ENCODE assay signal across 8 mouse cellular contexts in the genomic region with DNA sequence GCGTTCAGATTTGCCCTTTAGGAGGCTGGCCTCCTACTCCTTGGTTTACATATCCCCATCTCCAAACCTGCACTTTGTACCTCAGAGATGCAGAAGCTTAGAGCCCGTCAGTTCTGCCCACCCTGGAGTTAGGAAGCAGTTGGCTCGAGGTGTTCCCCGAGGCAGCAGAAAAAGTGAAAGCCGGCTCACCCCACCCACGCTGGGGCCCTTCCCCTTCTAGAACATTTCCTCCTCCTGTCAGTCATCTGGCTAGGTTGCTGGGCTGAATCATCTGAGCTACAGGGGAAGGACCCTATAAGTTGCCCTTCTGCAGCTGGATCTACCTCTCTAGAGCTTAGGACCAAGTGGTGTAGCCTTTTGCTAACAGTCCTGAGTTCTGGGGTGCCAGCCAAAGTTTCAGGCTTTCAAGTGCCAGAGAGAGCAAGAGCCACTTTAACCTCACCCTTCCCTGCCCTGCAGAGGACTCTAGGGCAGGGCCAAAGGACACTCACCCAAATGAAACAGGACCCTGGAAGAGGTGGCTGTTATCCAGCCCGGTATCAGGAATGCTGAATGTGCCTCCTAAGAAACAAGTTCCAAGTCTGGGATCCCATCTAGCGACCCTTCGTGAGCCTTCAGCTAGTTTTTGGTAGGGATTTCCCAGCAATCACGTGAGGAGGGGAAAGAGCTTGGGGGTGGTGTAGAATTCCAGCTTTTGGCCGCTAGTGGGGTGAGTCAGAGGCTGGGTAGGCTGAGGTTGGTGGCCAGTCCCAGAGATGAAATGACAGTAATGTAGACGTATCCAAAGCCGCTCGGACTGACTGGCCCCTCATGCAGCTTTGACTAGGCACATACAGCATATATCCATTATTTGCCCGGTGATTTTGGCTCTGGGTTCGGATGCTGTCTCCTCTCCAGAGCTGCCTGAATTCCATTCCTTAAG. TPM values are rescaled to one million over a fixed set of nuclear protein-coding genes. Genes with fewer than 3 reads are reported as not detected.
DNase-seq lines count a peak whose midpoint lies in the region; ATAC-seq and TF ChIP-seq lines count a peak whose summit lies in the region.

No protein-coding gene starts in this region.

- ATAC-seq in erythroblast, adult 5-6 weeks (replicated peaks; ENCODE audit: low FRiP score, poor library complexity, severe bottlenecking): no peak; the same call in 1 of the 2 replicates
- peak; percentile 65; the same call in 1 of the 2 replicates for ATAC-seq in hindbrain, embryonic 12.5 days (ENCODE audit: low FRiP score)
- peak; percentile 56 for ATAC-seq in limb, embryonic 15.5 days (ENCODE audit: insufficient number of reproducible peaks, low FRiP score, low TSS enrichment, low read depth)
- no peak; the same call in 1 of the 2 replicates for ATAC-seq in midbrain, postnatal 0 days (ENCODE audit: low FRiP score)

- WGBS in hindbrain, embryonic 12.5 days: 32% methylated on average over 16 of the region's 16 CpGs
- WGBS in limb, embryonic 15.5 days: 19% methylated on average over 16 of the region's 16 CpGs
- 30% methylated on average over 16 of the region's 16 CpGs for WGBS in midbrain, postnatal 0 days

- H3K4me1 ChIP-seq in erythroblast, embryonic 14.5 days (ENCODE audit: control insufficient read depth): peaks cover 46% of the 10 kb centered on the region
- H3K4me1 ChIP-seq in hindbrain, embryonic 12.5 days: peaks cover 31% of the 10 kb centered on the region
- H3K4me1 ChIP-seq in limb, embryonic 15.5 days: peaks cover 55% of the 10 kb centered on the region
- peaks cover 5% of the 10 kb centered on the region; the same call in 1 of the 2 replicates for H3K4me1 ChIP-seq in midbrain, postnatal 0 days (ENCODE audit: insufficient read depth, low read length)

- no peak for TF ChIP-seq CTCF in midbrain, postnatal 0 days (IDR thresholded peaks at IDR 0.05)

- H3K9ac ChIP-seq in hindbrain, embryonic 12.5 days: peak overlapping the region; percentile 14; the same call in 1 of the 2 replicates
- H3K9ac ChIP-seq in limb, embryonic 15.5 days: peak overlapping the region; percentile 5; the same call in 1 of the 2 replicates
- no peak overlapping the region for H3K9ac ChIP-seq in midbrain, postnatal 0 days (replicated peaks; ENCODE audit: low read length, poor library complexity, severe bottlenecking)

- 0 out of 2 replicates have a peak overlapping the region, but pooled peaks have one; percentile 30 for H3K27ac ChIP-seq in hindbrain, embryonic 12.5 days
- H3K27ac ChIP-seq in limb, embryonic 15.5 days: peak overlapping the region; percentile 87
- H3K27ac ChIP-seq in midbrain, postnatal 0 days (ENCODE audit: low read depth, low read length): peak overlapping the region; percentile 12

- peak; percentile 66 for DNase-seq in adrenal gland, adult 8-10 months
- peak; percentile 85 for DNase-seq in gastrocnemius, adult 18-20 months (ENCODE audit: low spot score)
- peak; percentile 30 for DNase-seq in midbrain, postnatal 0 days (ENCODE audit: low spot score)
- DNase-seq in thymus, postnatal 14 days: peak; percentile 82

- peak overlapping the region; percentile 34; the same call in 1 of the 2 replicates for H3K4me2 ChIP-seq in hindbrain, embryonic 12.5 days (replicated peaks)
- H3K4me2 ChIP-seq in limb, embryonic 15.5 days: peak overlapping the region; percentile 49
- peak overlapping the region; percentile 19 for H3K4me2 ChIP-seq in midbrain, postnatal 0 days (ENCODE audit: low read depth, low read length, poor library complexity, severe bottlenecking)

- H3K4me3 ChIP-seq in erythroblast, embryonic 14.5 days (replicated peaks): peak overlapping the region; percentile 69
- 0 out of 2 replicates have a peak overlapping the region, but pooled peaks have one; percentile 72 for H3K4me3 ChIP-seq in hindbrain, embryonic 12.5 days
- peak overlapping the region; percentile 23 for H3K4me3 ChIP-seq in limb, embryonic 15.5 days
- H3K4me3 ChIP-seq in midbrain, postnatal 0 days (ENCODE audit: low read depth, low read length): no peak overlapping the region; the same call in 1 of the 2 replicates

- H3K9me3 ChIP-seq in erythroblast, embryonic 14.5 days (ENCODE audit: control insufficient read depth, low read length): no peaks in the 10 kb centered on the region
- no peaks in the 10 kb centered on the region for H3K9me3 ChIP-seq in hindbrain, embryonic 12.5 days (replicated peaks)
- no peaks in the 10 kb centered on the region for H3K9me3 ChIP-seq in limb, embryonic 15.5 days
- no peaks in the 10 kb centered on the region for H3K9me3 ChIP-seq in midbrain, postnatal 0 days (ENCODE audit: low read length)

- peaks cover 20% of the 10 kb centered on the region for H3K36me3 ChIP-seq in erythroblast, embryonic 14.5 days (ENCODE audit: control insufficient read depth)
- peaks cover 14% of the 10 kb centered on the region for H3K36me3 ChIP-seq in hindbrain, embryonic 12.5 days
- H3K36me3 ChIP-seq in limb, embryonic 15.5 days: peaks cover 20% of the 10 kb centered on the region
- H3K36me3 ChIP-seq in midbrain, postnatal 0 days (ENCODE audit: insufficient read depth, low read length): 0 out of 2 replicates have a peak, but pooled peaks cover 7% of the 10 kb centered on the region

- no peaks in the 10 kb centered on the region for H3K27me3 ChIP-seq in erythroblast, embryonic 14.5 days (ENCODE audit: control insufficient read depth)
- no peaks in the 10 kb centered on the region for H3K27me3 ChIP-seq in hindbrain, embryonic 12.5 days
- peaks cover 3% of the 10 kb centered on the region; the same call in 1 of the 2 replicates for H3K27me3 ChIP-seq in limb, embryonic 15.5 days
- no peaks in the 10 kb centered on the region for H3K27me3 ChIP-seq in midbrain, postnatal 0 days (ENCODE audit: insufficient read depth, low read length)

RNA-seq across cellular contexts. Expression of a gene that starts 0.5 kb away (rescaled TPM):
- polyA plus RNA-seq in erythroblast, embryonic 14.5 days (2012): 0.05 TPM in 1 of 2 replicates, not detected in the other
- 1.7 and 7.3 TPM in 2 replicates for total RNA-seq in erythroblast, adult 5-6 weeks (2015; ENCODE audit: low replicate concordance)
- 1.4 and 7.4 TPM in 2 replicates for total RNA-seq in erythroblast, adult 5-6 weeks (2017; ENCODE audit: low replicate concordance)
- 10 to 100 TPM; 40.6 to 86.0 (median 52.7) TPM for total RNA-seq in adrenal gland, adult 8-10 months (2022)
- total RNA-seq in gastrocnemius, adult 18-20 months (2021): 10 to 100 TPM; 68.1 to 69.4 TPM
- 1.6 and 2.1 TPM in 2 replicates for polyA plus RNA-seq in hindbrain, embryonic 12.5 days (2016; fragmentation: Nextera tagmentation; extraction: Ambion mirVana)
- polyA plus RNA-seq in limb, embryonic 15.5 days (2015; fragmentation: Nextera tagmentation; extraction: Ambion mirVana): 6.1 and 8.5 TPM in 2 replicates
- total RNA-seq in midbrain, postnatal 0 days (2014; rRNA removed): 2.3 and 3.4 TPM in 2 replicates
- polyA plus RNA-seq in midbrain, postnatal 0 days (2015; fragmentation: Nextera tagmentation; extraction: Ambion mirVana): 2.4 and 2.5 TPM in 2 replicates

RNA-seq across cellular contexts. Expression of a gene that starts 0.5 kb away (rescaled TPM):
- 9.9 and 10.7 TPM in 2 replicates for polyA plus RNA-seq in erythroblast, embryonic 14.5 days (2012)
- 3.5 and 4.6 TPM in 2 replicates for total RNA-seq in erythroblast, adult 5-6 weeks (2015; ENCODE audit: low replicate concordance)
- 5.7 and 6.4 TPM in 2 replicates for total RNA-seq in erythroblast, adult 5-6 weeks (2017; ENCODE audit: low replicate concordance)
- 10 to 100 TPM; 34.2 to 53.4 (median 35.9) TPM for total RNA-seq in adrenal gland, adult 8-10 months (2022)
- 10 to 100 TPM; 19.8 to 21.7 TPM for total RNA-seq in gastrocnemius, adult 18-20 months (2021)
- 42.7 and 52.2 TPM in 2 replicates for polyA plus RNA-seq in hindbrain, embryonic 12.5 days (2016; fragmentation: Nextera tagmentation; extraction: Ambion mirVana)
- 39.9 and 40.2 TPM in 2 replicates for polyA plus RNA-seq in limb, embryonic 15.5 days (2015; fragmentation: Nextera tagmentation; extraction: Ambion mirVana)
- 32.9 and 34.1 TPM in 2 replicates for total RNA-seq in midbrain, postnatal 0 days (2014; rRNA removed)
- polyA plus RNA-seq in midbrain, postnatal 0 days (2015; fragmentation: Nextera tagmentation; extraction: Ambion mirVana): 33.7 and 38.3 TPM in 2 replicates

RNA-seq across cellular contexts. Expression of a gene that starts 10.5 kb away (rescaled TPM):
- polyA plus RNA-seq in erythroblast, embryonic 14.5 days (2012): not detected in 2 replicates
- not detected in 2 replicates for total RNA-seq in erythroblast, adult 5-6 weeks (2015; ENCODE audit: low replicate concordance)
- total RNA-seq in erythroblast, adult 5-6 weeks (2017; ENCODE audit: low replicate concordance): not detected in 2 replicates
- under 1 TPM; 0.28 to 0.62 (median 0.46) TPM for total RNA-seq in adrenal gland, adult 8-10 months (2022)
- total RNA-seq in gastrocnemius, adult 18-20 months (2021): under 1 TPM; 0.14 to 0.21 TPM
- 0.41 and 0.68 TPM in 2 replicates for polyA plus RNA-seq in hindbrain, embryonic 12.5 days (2016; fragmentation: Nextera tagmentation; extraction: Ambion mirVana)
- 0.37 and 0.55 TPM in 2 replicates for polyA plus RNA-seq in limb, embryonic 15.5 days (2015; fragmentation: Nextera tagmentation; extraction: Ambion mirVana)
- 1.8 and 2.2 TPM in 2 replicates for total RNA-seq in midbrain, postnatal 0 days (2014; rRNA removed)
- 2.9 and 3.1 TPM in 2 replicates for polyA plus RNA-seq in midbrain, postnatal 0 days (2015; fragmentation: Nextera tagmentation; extraction: Ambion mirVana)

RNA-seq across cellular contexts. Expression of a gene that starts 23.2 kb away (rescaled TPM):
- polyA plus RNA-seq in erythroblast, embryonic 14.5 days (2012): 0.21 and 0.90 TPM in 2 replicates
- total RNA-seq in erythroblast, adult 5-6 weeks (2015; ENCODE audit: low replicate concordance): not detected in 2 replicates
- total RNA-seq in erythroblast, adult 5-6 weeks (2017; ENCODE audit: low replicate concordance): not detected in 2 replicates
- total RNA-seq in adrenal gland, adult 8-10 months (2022): 10 to 100 TPM; 20.4 to 47.9 (median 34.8) TPM
- 10 to 100 TPM; 54.7 to 69.6 TPM for total RNA-seq in gastrocnemius, adult 18-20 months (2021)
- polyA plus RNA-seq in hindbrain, embryonic 12.5 days (2016; fragmentation: Nextera tagmentation; extraction: Ambion mirVana): 308 and 309 TPM in 2 replicates
- polyA plus RNA-seq in limb, embryonic 15.5 days (2015; fragmentation: Nextera tagmentation; extraction: Ambion mirVana): 83.2 and 91.4 TPM in 2 replicates
- total RNA-seq in midbrain, postnatal 0 days (2014; rRNA removed): 543 and 647 TPM in 2 replicates
- 242 and 248 TPM in 2 replicates for polyA plus RNA-seq in midbrain, postnatal 0 days (2015; fragmentation: Nextera tagmentation; extraction: Ambion mirVana)

RNA-seq across cellular contexts. Expression of a gene that starts 23.5 kb away (rescaled TPM):
- polyA plus RNA-seq in erythroblast, embryonic 14.5 days (2012): not detected in 2 replicates
- not detected in 2 replicates for total RNA-seq in erythroblast, adult 5-6 weeks (2015; ENCODE audit: low replicate concordance)
- total RNA-seq in erythroblast, adult 5-6 weeks (2017; ENCODE audit: low replicate concordance): not detected in 2 replicates
- not detected for total RNA-seq in adrenal gland, adult 8-10 months (2022)
- not detected for total RNA-seq in gastrocnemius, adult 18-20 months (2021)
- polyA plus RNA-seq in hindbrain, embryonic 12.5 days (2016; fragmentation: Nextera tagmentation; extraction: Ambion mirVana): not detected in 2 replicates
- polyA plus RNA-seq in limb, embryonic 15.5 days (2015; fragmentation: Nextera tagmentation; extraction: Ambion mirVana): not detected in 2 replicates
- not detected in 2 replicates for total RNA-seq in midbrain, postnatal 0 days (2014; rRNA removed)
- polyA plus RNA-seq in midbrain, postnatal 0 days (2015; fragmentation: Nextera tagmentation; extraction: Ambion mirVana): not detected in 2 replicates

Comparison
In these comparisons a context has a peak if more than half of its experiments do, and no peak if none do; other contexts are left out.
1. ATAC-seq: peak in hindbrain, embryonic 12.5 days (single experiment) and limb, embryonic 15.5 days (single experiment); none in erythroblast, adult 5-6 weeks (single experiment) and midbrain, postnatal 0 days (single experiment).
2. DNase-seq: peak in every context shown above with its lines; median percentile 85 in gastrocnemius, adult 18-20 months; 82 in thymus, postnatal 14 days; 66 in adrenal gland, adult 8-10 months; 30 in midbrain, postnatal 0 days.
3. H3K27ac ChIP-seq: peak in every context shown above with its lines; median percentile 87 in limb, embryonic 15.5 days; 30 in hindbrain, embryonic 12.5 days; 12 in midbrain, postnatal 0 days.
4. Peak in every context shown above with its lines, with median percentiles within 50 percentile points of each other: H3K4me2 ChIP-seq.